Mouse (Mus musculus) kidney, postnatal 10 days (tissue): ENCODE measurements around the gene Nid1.
A peak's percentile ranks its signal among the peaks of the same experiment; 100 is the strongest.
"Not testable (repeated sequence)": the region's sequence is repeated elsewhere in the genome, so short reads cannot be mapped to it uniquely, and the experiment has no call there.

Experiments used
- DNase-seq: peaks from one replicate; pipeline ENCODE4 v3.0.0; 2021; ENCODE audit warnings: mixed read lengths

Nid1 gene

GRCm38 (mm10) chr13:13493517-13493916 lies 56.2 kb downstream of the Nid1 start:
- DNase-seq, result no peak

- DNase-seq, result no peak
These were observed 60.7 kb downstream of the Nid1 start for GRCm38 (mm10) chr13:13498022-13498421.

GRCm38 (mm10) chr13:13502406-13502805 lies 65.1 kb downstream of the Nid1 start:
- no peak for DNase-seq

- DNase-seq, result peak; percentile 51
These were observed 66.5 kb downstream of the Nid1 start for GRCm38 (mm10) chr13:13503695-13504386.

GRCm38 (mm10) chr13:13505063-13505462 lies 67.7 kb downstream of the Nid1 start:
- DNase-seq, result no peak

- no peak for DNase-seq
These were observed 69.2 kb downstream of the Nid1 start for GRCm38 (mm10) chr13:13506556-13506955.

- DNase-seq, result no peak
These were observed 77.5 kb downstream of the Nid1 start for GRCm38 (mm10) chr13:13514861-13515260.

- DNase-seq, result peak; percentile 91
These were observed 79.2 kb downstream of the Nid1 start for GRCm38 (mm10) chr13:13516376-13517225.

GRCm38 (mm10) chr13:13518114-13518513 lies 80.8 kb downstream of the Nid1 start:
- no peak for DNase-seq

GRCm38 (mm10) chr13:13520436-13520835 lies 83.1 kb downstream of the Nid1 start:
- no peak for DNase-seq

GRCm38 (mm10) chr13:13523625-13524584 lies 86.6 kb downstream of the Nid1 start:
- peak; percentile 36 for DNase-seq

- DNase-seq, result no peak
These were observed 87.9 kb downstream of the Nid1 start for GRCm38 (mm10) chr13:13525205-13525604.

- no peak for DNase-seq
These were observed 88.5 kb downstream of the Nid1 start for GRCm38 (mm10) chr13:13525877-13526276.

- no peak for DNase-seq
These were observed 91.8 kb downstream of the Nid1 start for GRCm38 (mm10) chr13:13529115-13529542.

GRCm38 (mm10) chr13:13530913-13531312 lies 93.6 kb downstream of the Nid1 start:
- DNase-seq, result no peak

GRCm38 (mm10) chr13:13531923-13532322 lies 94.6 kb downstream of the Nid1 start:
- DNase-seq, result no peak

GRCm38 (mm10) chr13:13536555-13536954 lies 99.2 kb downstream of the Nid1 start:
- DNase-seq, result no peak

- no peak for DNase-seq
These were observed 100.1 kb downstream of the Nid1 start for GRCm38 (mm10) chr13:13537272-13538015.

GRCm38 (mm10) chr13:13538585-13539300 lies 101.4 kb downstream of the Nid1 start:
- peak; percentile 51 for DNase-seq

GRCm38 (mm10) chr13:13543073-13543472 lies 105.7 kb downstream of the Nid1 start:
- not testable (repeated sequence) for DNase-seq

- no peak for DNase-seq
These were observed 109.4 kb downstream of the Nid1 start for GRCm38 (mm10) chr13:13546792-13547191.
